Mouse (Mus musculus) gastrocnemius, postnatal 14 days (tissue): ENCODE measurements around the gene Slc16a5. TPM values are rescaled to one million over a fixed set of nuclear protein-coding genes. Genes with fewer than 3 reads are reported as not detected.
"Not testable (repeated sequence)": the region's sequence is repeated elsewhere in the genome, so short reads cannot be mapped to it uniquely, and the experiment has no call there.

Source experiments
- DNase-seq: peaks from one replicate; pipeline ENCODE4 v3.0.0; 2021; ENCODE audit warnings: mixed read lengths
- intact Hi-C: fragments of 180-260 bp; cut with DNase I; formaldehyde crosslinking; loops from one replicate; pipeline ENCODE4 v1.15.1; 2025; ENCODE audit warnings: low total_unique reads
- total RNA-seq, 2 experiments: library from RNA; stranded (reverse); gene quantifications; 2 replicates each; pipeline ENCODE4 v1.2.3; 2021

Slc16a5 gene
- total RNA-seq, 2 experiments from 2014 or later, result not detected

- intact Hi-C loops, result no loop called here
- no peak for DNase-seq
These were observed 20.9 kb upstream of the Slc16a5 start for GRCm38 (mm10) chr11:115441417-115441816.

GRCm38 (mm10) chr11:115446906-115447305 is 15.4 kb upstream of the Slc16a5 start:
- DNase-seq, result no peak
- intact Hi-C loops, result no loop called here

GRCm38 (mm10) chr11:115447321-115447885 is 14.9 kb upstream of the Slc16a5 start:
- intact Hi-C loops, result no loop called here
- no peak for DNase-seq

GRCm38 (mm10) chr11:115448075-115448474 is 14.2 kb upstream of the Slc16a5 start:
- intact Hi-C loops, result no loop called here
- DNase-seq, result no peak

- DNase-seq, result no peak
- intact Hi-C loops, result no loop called here
These were observed 13.3 kb upstream of the Slc16a5 start for GRCm38 (mm10) chr11:115448998-115449397.

GRCm38 (mm10) chr11:115450176-115450575 is 12.1 kb upstream of the Slc16a5 start:
- no peak for DNase-seq
- intact Hi-C loops, result no loop called here

- intact Hi-C loops, result no loop called here
These were observed 10.5 kb upstream of the Slc16a5 start for GRCm38 (mm10) chr11:115451781-115452241.

GRCm38 (mm10) chr11:115452281-115452860 is 9.9 kb upstream of the Slc16a5 start:
- intact Hi-C loops, result no loop called here

More at GRCm38 (mm10) chr11:115451781-115452241, 10.5 kb upstream of the Slc16a5 start:
- DNase-seq, result no peak

GRCm38 (mm10) chr11:115453306-115453705 is 9.0 kb upstream of the Slc16a5 start:
- no peak for DNase-seq
- intact Hi-C loops, result no loop called here

More at GRCm38 (mm10) chr11:115452281-115452860, 9.9 kb upstream of the Slc16a5 start:
- DNase-seq, result no peak

- intact Hi-C loops, DNase-seq: not testable (repeated sequence)
These were observed 7.5 kb upstream of the Slc16a5 start for GRCm38 (mm10) chr11:115454822-115455221.

GRCm38 (mm10) chr11:115455619-115456018 is 6.7 kb upstream of the Slc16a5 start:
- intact Hi-C loops, result no loop called here
- no peak for DNase-seq

- DNase-seq, result no peak
- intact Hi-C loops, result no loop called here
These were observed 6.1 kb upstream of the Slc16a5 start for GRCm38 (mm10) chr11:115456182-115456581.

- DNase-seq, result no peak
- intact Hi-C loops, result no loop called here
These were observed 4.9 kb upstream of the Slc16a5 start for GRCm38 (mm10) chr11:115457405-115457804.

GRCm38 (mm10) chr11:115460976-115461375 is 1.3 kb upstream of the Slc16a5 start:
- intact Hi-C loops, result no loop called here
- no peak for DNase-seq

GRCm38 (mm10) chr11:115461846-115462242 is 430 bp upstream of the Slc16a5 start:
- intact Hi-C loops, result no loop called here
- no peak for DNase-seq

GRCm38 (mm10) chr11:115463397-115463796 is 1.1 kb downstream of the Slc16a5 start:
- DNase-seq, result no peak
- intact Hi-C loops, result no loop called here

- no peak for DNase-seq
- intact Hi-C loops, result no loop called here
These were observed 2.6 kb downstream of the Slc16a5 start for GRCm38 (mm10) chr11:115464851-115465250.

- intact Hi-C loops, result no loop called here
- no peak for DNase-seq
These were observed 4.9 kb downstream of the Slc16a5 start for GRCm38 (mm10) chr11:115467217-115467618.

GRCm38 (mm10) chr11:115472183-115472582 is 9.9 kb downstream of the Slc16a5 start:
- DNase-seq, result no peak
- intact Hi-C loops, result loop anchor here (2.0 kb wide), 2 partner anchors 53 to 113 kb away; partner anchors contain the start of gene Atp5h

GRCm38 (mm10) chr11:115473626-115474275 is 11.5 kb downstream of the Slc16a5 start:
- DNase-seq, result peak; percentile 86
- intact Hi-C loops, result loop anchor here (2.0 kb wide), 2 partner anchors 55 to 115 kb away; partner anchors contain the start of gene Atp5h
